ENCODE assay signal across 23 mouse cellular contexts in the genomic region with DNA sequence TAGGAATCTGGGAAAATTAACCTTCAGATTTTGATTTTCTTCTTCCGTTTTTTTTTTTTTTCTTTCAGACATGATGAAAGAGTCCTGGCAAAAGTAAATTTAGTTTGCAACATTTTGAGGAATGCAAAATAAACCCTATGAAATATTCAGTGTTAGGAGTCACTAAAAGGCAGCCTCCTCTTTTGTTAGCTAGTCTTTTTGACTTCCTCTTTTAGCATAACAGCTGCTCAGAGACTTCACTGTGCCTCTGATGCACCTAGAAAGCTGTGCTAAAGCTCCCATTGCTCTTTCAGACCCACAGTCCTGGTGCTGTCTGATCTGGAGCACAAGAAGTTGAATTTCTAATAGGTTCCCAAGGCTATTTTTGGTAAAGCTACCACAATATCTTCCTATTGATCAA.
DNase-seq lines count a peak whose midpoint lies in the region; ATAC-seq and TF ChIP-seq lines count a peak whose summit lies in the region.
"Had no signal": no experiment of that assay in that cellular context is flagged by ENCODE, and none has a peak within 500 bp of the region (broad histone marks: within the 10 kb centered on the region; RNA-seq: fewer than 3 reads in every experiment).

No protein-coding gene starts in this region.

- no peak overlapping the region for H3K9ac ChIP-seq in lung, postnatal 0 days (replicated peaks; ENCODE audit: low read depth)
- H3K9ac ChIP-seq: embryonic facial prominence, embryonic 12.5 days; heart, embryonic 15.5 days; hindbrain, embryonic 13.5 days had no signal

- no peak overlapping the region for H3K27ac ChIP-seq in left cerebral cortex, adult 2 months
- H3K27ac ChIP-seq in lung, postnatal 0 days (ENCODE audit: low read length): no peak overlapping the region
- H3K27ac ChIP-seq: embryonic facial prominence, embryonic 12.5 days; heart, adult 2 months; heart, embryonic 15.5 days; hindbrain, embryonic 13.5 days; hindbrain, postnatal 0 days had no signal

- intact Hi-C loops in left cerebral cortex, adult 2 months (cut with DNase I): no loop called here

- no peaks in the 10 kb centered on the region for H3K9me3 ChIP-seq in lung, postnatal 0 days (ENCODE audit: low read length)
- H3K9me3 ChIP-seq: embryonic facial prominence, embryonic 12.5 days; heart, embryonic 15.5 days; hindbrain, embryonic 13.5 days had no signal

- TF ChIP-seq CTCF in left cerebral cortex, adult 2 months (IDR thresholded peaks at IDR 0.05): no peak
- no peak for TF ChIP-seq CTCF in lung, postnatal 0 days (IDR thresholded peaks at IDR 0.05)

- peak; percentile 4 for DNase-seq in left cerebral cortex, adult 11 months (ENCODE audit: low spot score)
- DNase-seq in left cerebral cortex, adult 2 months (ENCODE audit: extremely low spot score in 1 of 2, low spot score in 2 of 2): no peak
- DNase-seq in right cerebral cortex, adult 18-20 months: peak; percentile 11
- no peak for DNase-seq in right cerebral cortex, postnatal 14 days
- peak; percentile 52 for DNase-seq in brain, adult 2 months (ENCODE audit: low read depth, low spot score)
- no peak for DNase-seq in adrenal gland, adult 18-20 months (ENCODE audit: low spot score in 2 of 2)
- no peak for DNase-seq in lung, postnatal 0 days (ENCODE audit: low spot score)
- DNase-seq: adrenal gland, adult 2 months; adrenal gland, postnatal 25 days; cerebellum, adult 11-12 months; cerebellum, adult 9-10 months; cerebellum, postnatal 25 days; gastrocnemius, postnatal 14 days; heart, adult 2 months; heart, postnatal 14 days had no signal

- ATAC-seq in lung, postnatal 0 days: no peak
- ATAC-seq: activated CD4-positive, CD25-positive, alpha-beta regulatory T cell, adult 4 months; forebrain, embryonic 16.5 days; hindbrain, postnatal 0 days; Patski had no signal

- 78% methylated on average over 1 of the region's 1 CpGs for WGBS in lung, postnatal 0 days

- no peaks in the 10 kb centered on the region for H3K4me1 ChIP-seq in lung, postnatal 0 days (ENCODE audit: insufficient read depth, low read depth, low read length)
- H3K4me1 ChIP-seq: embryonic facial prominence, embryonic 12.5 days; heart, embryonic 15.5 days; hindbrain, embryonic 13.5 days had no signal

- no peak overlapping the region for H3K4me2 ChIP-seq in lung, postnatal 0 days (replicated peaks; ENCODE audit: low read depth, low read length)
- H3K4me2 ChIP-seq: embryonic facial prominence, embryonic 12.5 days; heart, embryonic 11.5 days; heart, embryonic 15.5 days; hindbrain, embryonic 13.5 days had no signal

- H3K36me3 ChIP-seq in lung, postnatal 0 days (ENCODE audit: insufficient read depth, low read length): no peaks in the 10 kb centered on the region
- H3K36me3 ChIP-seq: embryonic facial prominence, embryonic 12.5 days; heart, embryonic 15.5 days; hindbrain, embryonic 13.5 days had no signal

- H3K27me3 ChIP-seq in lung, postnatal 0 days (replicated peaks; ENCODE audit: insufficient read depth, low read length): no peaks in the 10 kb centered on the region
- H3K27me3 ChIP-seq: embryonic facial prominence, embryonic 12.5 days; heart, embryonic 15.5 days; hindbrain, embryonic 13.5 days; Patski had no signal

- H3K4me3 ChIP-seq in left cerebral cortex, adult 2 months: no peak overlapping the region
- H3K4me3 ChIP-seq in lung, postnatal 0 days (ENCODE audit: low read depth, low read length): no peak overlapping the region
- H3K4me3 ChIP-seq: embryonic facial prominence, embryonic 12.5 days; heart, adult 2 months; heart, embryonic 15.5 days; hindbrain, embryonic 13.5 days had no signal

- no peak for TF ChIP-seq EP300 in lung, postnatal 0 days (IDR thresholded peaks at IDR 0.05)

Comparison
In these comparisons a context has a peak if more than half of its experiments do, and no peak if none do; other contexts are left out.
1. DNase-seq: peak in left cerebral cortex, adult 11 months (single experiment), right cerebral cortex, adult 18-20 months (single experiment) and brain, adult 2 months (single experiment); none in left cerebral cortex, adult 2 months (0 of 2), right cerebral cortex, postnatal 14 days (single experiment), adrenal gland, adult 18-20 months (0 of 2) and lung, postnatal 0 days (single experiment).